Mouse (Mus musculus) liver, postnatal 0 days (tissue): ENCODE results near the gene Chn2. TPM values are rescaled to one million over a fixed set of nuclear protein-coding genes. Genes with fewer than 3 reads are reported as not detected.

Experiments
- ATAC-seq: fragments of 200-750 bp; cut with Nextera tagmentation; 2 replicates; pipeline ENCODE4 v1.8.0; 2017; ENCODE audit warnings: mild to moderate bottlenecking, moderate library complexity
- DNase-seq: peaks from one replicate; pipeline ENCODE4 v3.0.0-alpha.2; 2016
- H3K27ac ChIP-seq: fragments of 300-500 bp; sonication (generic); 2 replicates; pipeline ENCODE4 v1.5.1; 2014; ENCODE audit warnings: antibody characterized with exemption, moderate library complexity, mild to moderate bottlenecking, low read depth
- H3K27me3 ChIP-seq: fragments of 300-500 bp; sonication (generic); 2 replicates; pipeline ENCODE4 v1.6.1; 2014; ENCODE audit warnings: low read length, control low read depth, mixed read lengths; ENCODE audit not compliant: insufficient read depth
- H3K36me3 ChIP-seq: fragments of 300-500 bp; sonication (generic); replicated peaks from 2 replicates; pipeline ENCODE4 v1.6.1; 2014; ENCODE audit warnings: mild to moderate bottlenecking, control low read depth, low read length, moderate library complexity, mixed read lengths; ENCODE audit not compliant: insufficient read depth
- H3K4me1 ChIP-seq: fragments of 300-500 bp; sonication (generic); 2 replicates; pipeline ENCODE4 v1.6.1; 2014; ENCODE audit warnings: antibody characterized with exemption, mild to moderate bottlenecking, control low read depth; ENCODE audit not compliant: insufficient read depth
- H3K4me2 ChIP-seq: fragments of 300-500 bp; sonication (generic); 2 replicates; pipeline ENCODE4 v1.6.1; 2014; ENCODE audit warnings: low read depth, mild to moderate bottlenecking, low read length, moderate library complexity, mixed read lengths
- H3K4me3 ChIP-seq: fragments of 300-500 bp; sonication (generic); 2 replicates; pipeline ENCODE4 v1.5.1; 2014; ENCODE audit warnings: low read depth, low read length
- H3K9ac ChIP-seq: fragments of 300-500 bp; sonication (generic); replicated peaks from 2 replicates; pipeline ENCODE4 v1.6.1; 2014; ENCODE audit warnings: mild to moderate bottlenecking, moderate library complexity
- H3K9me3 ChIP-seq: fragments of 300-500 bp; sonication (generic); 2 replicates; pipeline ENCODE4 v1.6.1; 2016; ENCODE audit warnings: mild to moderate bottlenecking, control low read depth, low read length, mixed read lengths
- CTCF ChIP-seq: sonication (generic); IDR thresholded peaks from 2 replicates; pipeline ENCODE4 v1.5.1; 2016; ENCODE audit warnings: antibody characterized with exemption, low read depth
- EP300 ChIP-seq: IDR thresholded peaks from 2 replicates; pipeline ENCODE4 v1.6.1; 2016; ENCODE audit warnings: antibody characterized with exemption, low read depth, mild to moderate bottlenecking
- WGBS: fragments of 180-500 bp; shearing (Covaris S2); extraction: QIAGEN DNeasy Blood & Tissue Kit; methylation state at CpG from one replicate; pipeline ENCODE4 v1.1.7; 2014; ENCODE audit not compliant: insufficient replicate concordance; 5-methylcytosine and 5-hydroxymethylcytosine counted together
- polyA plus RNA-seq: library from polyadenylated mRNA; unstranded; fragments of >200 nt; fragmentation: Nextera tagmentation; extraction: Ambion mirVana; gene quantifications from 2 replicates; pipeline ENCODE4 v1.2.1, GENCODE M21; 2015

Chn2 gene
- polyA plus RNA-seq, 1 experiment from 2014 or later, result 10.8 TPM

DNA sequence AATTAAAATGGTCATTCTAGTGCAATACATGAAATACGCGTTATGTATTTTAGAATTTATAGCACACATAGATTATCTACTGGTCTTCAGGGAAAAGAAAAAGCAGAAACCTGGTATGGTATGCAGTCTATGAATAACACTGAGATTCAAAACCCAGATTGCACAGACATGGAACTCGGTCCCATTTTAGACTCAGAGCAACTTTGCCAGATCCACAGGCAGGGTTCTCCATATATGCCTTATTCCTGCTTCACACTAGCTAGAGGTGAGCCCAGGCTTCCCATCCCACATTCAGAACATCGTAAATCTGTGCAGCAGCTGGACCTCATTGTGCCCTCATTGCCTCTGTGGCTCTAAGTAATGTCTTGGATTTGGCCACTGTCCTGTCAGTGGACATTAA, 184.2 kb downstream of the Chn2 start:
- Histone ChIP-seq H3K27ac (no peak overlapping the region), H3K27me3 (no peaks in the 10 kb centered on the region), H3K9me3 (no peaks in the 10 kb centered on the region), H3K4me3 (no peak overlapping the region), H3K4me2 (no peak overlapping the region), H3K4me1 (no peaks in the 10 kb centered on the region), H3K9ac (no peak overlapping the region), H3K36me3 (no peaks in the 10 kb centered on the region)
- DNase-seq (no peak), ATAC-seq (no peak)
- no peak for TF ChIP-seq CTCF
- TF ChIP-seq EP300, result no peak
- WGBS, result 87% methylated on average over 4 of the region's 4 CpGs

DNA sequence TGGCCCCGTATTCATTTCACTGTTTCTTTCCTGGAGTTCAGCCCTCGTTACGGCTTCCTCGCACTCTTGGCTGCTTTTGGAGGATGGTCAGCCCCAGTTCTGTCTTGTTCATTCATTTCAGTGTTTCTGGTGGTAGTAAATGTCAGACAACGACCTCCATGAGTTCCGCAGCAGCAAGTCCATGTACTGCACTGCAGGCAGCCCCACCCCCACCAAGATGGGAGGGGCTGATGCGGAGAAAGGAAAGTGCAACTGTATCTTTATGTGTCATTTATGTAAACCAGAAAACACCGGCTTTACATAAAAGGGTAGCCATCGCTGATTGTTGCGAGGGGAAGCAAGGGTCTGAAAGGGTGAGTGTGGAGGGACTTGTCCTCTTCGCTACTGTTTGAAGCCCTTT, 185.0 kb downstream of the Chn2 start:
- Histone ChIP-seq H3K4me1 (no peaks in the 10 kb centered on the region), H3K27ac (no peak overlapping the region), H3K9ac (no peak overlapping the region), H3K9me3 (no peaks in the 10 kb centered on the region), H3K27me3 (no peaks in the 10 kb centered on the region), H3K4me2 (no peak overlapping the region), H3K36me3 (no peaks in the 10 kb centered on the region), H3K4me3 (no peak overlapping the region)
- WGBS, result 81% methylated on average over 11 of the region's 11 CpGs
- no peak for DNase-seq
- no peak for TF ChIP-seq CTCF
- TF ChIP-seq EP300, result no peak
- ATAC-seq, result no peak

DNA sequence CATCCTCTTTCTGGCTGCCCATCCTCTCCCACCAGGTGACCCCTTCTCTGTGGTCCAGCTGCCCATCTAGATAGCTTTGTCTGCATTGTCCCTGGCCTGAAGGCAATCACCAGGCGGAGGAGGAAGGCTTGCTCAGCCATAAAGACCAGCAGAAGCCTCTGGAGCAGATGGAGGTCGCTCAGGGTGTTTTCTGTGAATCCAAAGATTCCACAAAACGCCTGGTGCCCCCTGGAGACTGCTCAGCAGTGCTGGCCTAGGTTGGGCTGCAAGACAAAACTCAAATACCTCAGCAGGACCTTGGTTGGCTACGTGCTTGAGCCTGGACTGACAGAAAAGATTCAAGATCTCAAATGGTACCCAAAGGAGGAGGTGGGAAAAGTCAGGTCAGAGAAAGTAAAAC, 186.0 kb downstream of the Chn2 start:
- no peak overlapping the region for H3K9ac ChIP-seq
- H3K4me2 ChIP-seq, result no peak overlapping the region
- no peak overlapping the region for H3K4me3 ChIP-seq
- H3K9me3 ChIP-seq, result no peaks in the 10 kb centered on the region
- DNase-seq, result no peak
- 67% methylated on average over 4 of the region's 4 CpGs for WGBS
- no peak overlapping the region for H3K27ac ChIP-seq
- no peaks in the 10 kb centered on the region for H3K4me1 ChIP-seq
- TF ChIP-seq CTCF (no peak), EP300 (no peak)
- no peaks in the 10 kb centered on the region for H3K27me3 ChIP-seq
- H3K36me3 ChIP-seq, result no peaks in the 10 kb centered on the region
- ATAC-seq, result no peak

- no peak overlapping the region for H3K4me2 ChIP-seq
- H3K9ac ChIP-seq, result no peak overlapping the region
- ATAC-seq (no peak), DNase-seq (no peak)
- WGBS, result 68% methylated on average over 3 of the region's 3 CpGs
- H3K27me3 ChIP-seq, result no peaks in the 10 kb centered on the region
- H3K4me3 ChIP-seq, result no peak overlapping the region
- H3K36me3 ChIP-seq, result no peaks in the 10 kb centered on the region
- TF ChIP-seq EP300, result no peak
- no peak for TF ChIP-seq CTCF
- no peak overlapping the region for H3K27ac ChIP-seq
- H3K9me3 ChIP-seq, result no peaks in the 10 kb centered on the region
- no peaks in the 10 kb centered on the region for H3K4me1 ChIP-seq
Measured at GRCm38 (mm10) chr6:54227061-54227460, 187.7 kb downstream of the Chn2 start.

DNA sequence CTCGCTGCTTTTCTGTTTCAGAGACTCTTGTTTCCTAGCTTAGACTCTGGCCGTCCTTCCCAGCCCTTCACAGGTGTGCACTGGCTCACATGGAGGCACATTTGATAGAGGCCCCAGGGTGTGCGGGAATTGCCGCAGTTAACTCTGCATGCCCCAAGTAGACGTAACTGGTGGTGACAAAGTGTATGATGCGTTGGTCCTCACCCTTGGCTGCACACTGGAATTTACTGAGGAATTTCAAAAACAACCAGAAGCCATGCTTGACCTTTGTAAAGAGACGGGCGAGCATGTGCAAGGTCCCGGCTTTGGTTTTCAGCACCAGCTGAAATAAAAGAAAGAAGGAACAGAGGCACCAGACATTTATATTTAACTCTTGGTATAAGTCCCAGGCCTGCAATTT, 189.1 kb downstream of the Chn2 start:
- no peaks in the 10 kb centered on the region for H3K4me1 ChIP-seq
- TF ChIP-seq CTCF (no peak), EP300 (no peak)
- H3K9me3 ChIP-seq, result no peaks in the 10 kb centered on the region
- H3K9ac ChIP-seq, result no peak overlapping the region
- WGBS, result 79% methylated on average over 9 of the region's 9 CpGs
- H3K27ac ChIP-seq, result no peak overlapping the region
- no peak for DNase-seq
- no peak overlapping the region for H3K4me2 ChIP-seq
- no peaks in the 10 kb centered on the region for H3K36me3 ChIP-seq
- no peak overlapping the region for H3K4me3 ChIP-seq
- H3K27me3 ChIP-seq, result no peaks in the 10 kb centered on the region
- no peak for ATAC-seq

DNA sequence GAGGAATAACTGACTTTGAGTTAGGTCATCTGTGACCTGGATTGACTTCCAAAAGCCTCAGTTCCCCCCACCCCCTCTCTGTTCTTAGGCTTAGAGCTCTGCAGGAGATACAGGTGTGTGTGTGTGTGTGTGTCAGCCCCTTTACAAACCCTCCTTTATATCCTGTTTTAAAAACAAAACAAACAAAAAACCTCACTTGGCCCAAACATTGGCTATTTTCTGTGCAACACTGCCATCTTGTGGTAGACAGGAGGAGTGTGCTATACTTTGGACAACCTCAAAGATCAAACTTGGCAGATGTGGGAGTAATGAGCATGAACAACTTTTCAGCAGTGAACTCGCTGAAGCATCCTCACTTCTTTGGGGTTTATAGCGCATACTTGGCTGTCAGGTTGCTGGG, 189.5 kb downstream of the Chn2 start:
- no peak overlapping the region for H3K9ac ChIP-seq
- H3K4me3 ChIP-seq, result no peak overlapping the region
- H3K36me3 ChIP-seq, result no peaks in the 10 kb centered on the region
- TF ChIP-seq CTCF (peak; percentile 88), EP300 (no peak)
- DNase-seq (peak; percentile 34), ATAC-seq (peak; percentile 21; the same call in 1 of the 2 replicates)
- H3K27ac ChIP-seq, result no peak overlapping the region
- no peaks in the 10 kb centered on the region for H3K4me1 ChIP-seq
- H3K27me3 ChIP-seq, result no peaks in the 10 kb centered on the region
- H3K4me2 ChIP-seq, result no peak overlapping the region
- no peaks in the 10 kb centered on the region for H3K9me3 ChIP-seq
- WGBS, result 8% methylated on average over 2 of the region's 2 CpGs
